Mouse (Mus musculus) layer of hippocampus, postnatal 14 days (tissue): ENCODE measurements around the gene 1700067K01Rik. TPM values are rescaled to one million over a fixed set of nuclear protein-coding genes. Genes with fewer than 3 reads are reported as not detected.

ENCODE experiments used
- DNase-seq, 2 experiments: peaks; one replicate each; pipeline ENCODE4 v3.0.0; 2021 to 2022; ENCODE audit warnings: low spot score in 2 of 2, mixed read lengths in 1 of 2
- long read RNA-seq, 2 experiments: library from polyadenylated mRNA; stranded (forward); transcript quantifications; one replicate each; pipeline ENCODE4 v2.0.0; 2021
- total RNA-seq, 2 experiments: library from RNA; stranded (reverse); gene quantifications; 2 replicates each; pipeline ENCODE4 v1.2.3; 2021

The 1700067K01Rik gene
- total RNA-seq = 1 to 10 TPM in 1 of 2 experiments, under 1 TPM in 1; 0.39 to 1.2 TPM
- long read RNA-seq, experiment 1, partial matches to known transcripts = 0 of 2 reads
- long read RNA-seq, experiment 1, other reads (novel, unspliced or antisense) = 2 of 2 reads
- long read RNA-seq, experiment 2, partial matches to known transcripts = 0 of 6 reads
- long read RNA-seq, experiment 2, other reads (novel, unspliced or antisense) = 6 of 6 reads

DNA sequence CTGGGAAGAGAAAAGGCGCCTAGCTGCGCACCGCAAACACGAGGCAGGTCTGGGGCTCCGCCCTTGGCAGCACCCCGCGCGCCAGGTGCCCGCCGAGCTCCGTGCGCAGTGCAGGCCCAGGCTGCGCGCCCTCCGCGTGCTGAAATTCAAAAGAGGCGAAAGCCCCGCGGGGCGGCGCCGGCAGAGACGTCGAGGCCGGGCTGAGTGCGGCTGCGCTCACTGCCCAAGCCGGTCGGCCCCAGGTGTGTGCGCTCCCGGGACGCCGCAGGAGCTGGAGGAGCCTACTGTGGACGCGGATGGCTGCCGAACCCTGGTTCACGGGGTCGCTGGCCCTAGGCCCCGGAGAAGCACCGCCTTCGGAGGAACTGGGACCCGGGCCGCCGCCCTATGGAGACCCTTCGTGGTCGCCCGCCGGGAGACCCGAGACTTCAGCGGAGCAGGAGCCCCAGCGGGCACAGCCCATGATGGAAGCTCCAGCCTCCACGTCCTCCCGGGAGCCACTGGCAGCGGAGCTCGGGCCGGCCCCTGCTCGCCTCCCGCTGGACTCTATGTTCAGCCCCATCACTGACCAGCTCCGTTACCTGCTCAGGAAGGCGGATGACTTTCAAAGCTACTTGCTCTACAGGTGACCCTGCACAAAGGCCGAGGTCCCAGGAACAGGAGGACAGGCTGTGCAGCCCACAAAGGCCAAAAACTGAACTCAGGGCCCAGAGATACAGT, at the start of gene 1700067K01Rik:
Gene 1700067K01Rik (plus strand): TSS at position 222 of the 720 bp plus-strand sequence.
- DNase-seq = no peak

DNA sequence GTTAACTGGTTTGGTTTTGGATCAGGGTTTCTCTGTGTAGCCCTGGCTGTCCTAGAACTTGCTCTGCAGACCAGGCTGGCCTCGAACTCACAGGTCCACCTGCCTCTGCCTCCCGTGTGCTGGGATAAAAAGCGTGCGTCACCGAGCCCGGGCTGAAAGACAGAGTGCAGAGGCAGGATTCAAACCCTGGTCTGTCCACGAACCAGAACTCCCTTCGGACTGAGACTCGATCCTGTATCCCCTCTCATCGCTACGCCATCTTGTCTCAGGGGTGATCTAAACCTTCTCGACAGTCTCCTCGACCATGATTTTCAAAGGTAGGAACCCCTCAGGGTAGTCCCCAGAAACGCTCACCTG, 46.6 kb upstream of the 1700067K01Rik start:
- DNase-seq = no peak

DNA sequence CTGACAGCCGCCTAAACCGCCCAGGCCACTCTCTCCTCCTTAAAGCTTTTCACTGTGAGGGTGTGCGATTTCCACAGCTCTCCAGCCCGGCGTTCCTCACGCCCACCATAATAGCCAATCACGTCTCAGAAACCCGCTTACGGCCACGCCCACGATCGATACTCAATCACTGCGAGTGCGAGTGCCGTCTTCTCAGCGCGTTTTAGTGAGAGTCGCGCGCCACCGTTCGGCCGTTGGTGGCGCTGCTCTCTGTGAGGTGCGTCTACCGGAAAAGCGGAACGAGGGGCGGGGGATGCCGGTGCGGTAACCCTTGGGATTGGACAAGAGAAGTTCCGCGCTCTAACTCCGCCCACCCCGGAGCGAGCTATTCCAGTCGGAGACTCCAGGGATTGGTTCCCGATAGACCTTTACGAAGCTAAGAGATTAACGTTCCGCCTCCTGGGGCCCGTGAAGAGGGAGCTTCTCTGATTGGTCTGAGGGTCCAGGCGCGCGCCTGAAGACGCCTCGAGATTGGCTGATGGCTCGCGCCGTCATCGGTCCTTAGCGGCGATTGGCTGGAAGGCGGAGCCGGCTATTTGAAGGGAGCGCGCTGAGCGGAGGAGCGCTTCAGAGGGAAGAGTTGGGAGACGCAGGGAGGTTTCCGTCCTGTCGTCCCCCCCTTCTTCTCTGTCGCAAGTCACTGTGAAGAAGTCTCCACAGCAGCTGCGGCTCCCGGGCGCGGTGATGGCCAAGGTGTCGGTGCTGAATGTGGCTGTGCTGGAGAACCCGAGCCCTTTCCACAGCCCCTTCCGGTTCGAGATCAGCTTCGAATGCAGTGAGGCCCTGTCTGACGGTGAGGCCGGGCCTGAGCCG, 46.0 kb upstream of the 1700067K01Rik start, which contains the start of the genes Gm10644 and Asf1b:
Gene Gm10644 (minus strand): TSS at position 100 of the 852 bp plus-strand sequence.
Gene Asf1b (plus strand): TSS at position 402 of the 852 bp plus-strand sequence.
- DNase-seq = peak; percentile 97 to 99

DNA sequence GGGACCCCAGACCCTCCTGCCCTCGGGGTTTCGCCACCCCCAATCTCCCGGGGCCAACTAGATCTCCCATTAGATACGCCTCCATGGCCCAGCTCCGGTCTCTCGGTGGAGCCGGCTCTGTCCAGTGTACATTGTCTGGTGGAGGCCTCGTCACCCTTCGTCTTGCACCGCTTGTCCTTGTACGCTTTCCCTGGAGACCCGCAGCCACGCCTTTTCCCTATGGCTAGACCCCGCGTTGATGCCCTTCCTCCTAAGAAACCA, 45.4 kb upstream of the 1700067K01Rik start:
- DNase-seq = no peak

DNA sequence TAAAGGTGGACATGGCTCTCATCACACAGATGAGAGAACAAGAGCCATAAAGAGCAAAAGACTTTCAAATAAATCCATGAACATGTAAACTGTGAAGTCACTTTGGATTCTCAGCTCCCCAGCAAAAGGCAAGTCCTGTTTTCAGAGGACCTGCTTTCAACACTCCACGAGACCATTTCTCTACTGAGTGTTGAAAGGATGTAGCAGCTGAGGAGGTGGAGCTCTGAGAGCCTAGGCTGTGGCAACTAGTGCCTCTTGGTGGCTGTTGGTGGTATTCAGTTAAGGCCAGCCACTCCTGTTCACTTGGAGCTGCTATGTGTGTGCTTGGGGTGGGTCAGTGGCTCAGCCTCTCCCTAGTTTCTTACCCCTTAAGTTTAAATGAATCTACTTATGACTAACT, 44.5 kb upstream of the 1700067K01Rik start:
- DNase-seq = no peak

DNA sequence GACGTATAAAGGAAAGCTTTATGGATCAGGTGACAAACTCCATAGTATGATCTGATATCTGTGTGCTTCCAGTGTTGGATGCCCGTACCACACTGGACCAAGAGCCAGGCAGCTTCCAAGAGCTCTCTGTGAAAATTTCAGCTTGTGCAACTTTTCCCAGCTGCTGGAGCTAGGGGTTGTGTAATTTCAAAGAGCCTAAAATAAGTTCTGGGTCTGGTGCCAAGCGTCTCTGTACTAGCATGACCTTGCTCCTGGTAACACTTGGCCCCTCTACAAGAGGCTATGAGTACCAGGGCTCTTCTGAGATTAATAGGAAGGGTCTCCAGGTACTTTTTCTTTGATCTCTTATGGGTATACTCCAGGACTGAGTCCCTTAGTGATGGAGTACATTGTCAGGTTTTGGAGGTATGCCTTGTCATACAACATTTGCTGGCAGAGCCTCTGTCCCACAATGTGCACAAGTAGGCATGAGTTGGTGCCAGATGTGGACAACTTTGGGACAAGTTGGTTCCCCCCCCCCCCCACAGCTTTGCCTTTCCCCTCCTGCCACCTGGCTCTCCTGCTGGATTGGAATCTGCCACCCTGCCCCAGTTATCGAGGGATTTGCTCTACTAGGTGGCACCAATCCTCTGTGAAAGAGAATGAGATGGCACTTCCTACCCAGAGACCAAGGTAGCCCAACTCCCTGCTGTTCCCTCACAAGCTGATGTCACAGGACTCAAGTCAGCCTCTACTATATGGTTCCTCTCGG, 37.1 kb upstream of the 1700067K01Rik start:
- no peak for DNase-seq

DNA sequence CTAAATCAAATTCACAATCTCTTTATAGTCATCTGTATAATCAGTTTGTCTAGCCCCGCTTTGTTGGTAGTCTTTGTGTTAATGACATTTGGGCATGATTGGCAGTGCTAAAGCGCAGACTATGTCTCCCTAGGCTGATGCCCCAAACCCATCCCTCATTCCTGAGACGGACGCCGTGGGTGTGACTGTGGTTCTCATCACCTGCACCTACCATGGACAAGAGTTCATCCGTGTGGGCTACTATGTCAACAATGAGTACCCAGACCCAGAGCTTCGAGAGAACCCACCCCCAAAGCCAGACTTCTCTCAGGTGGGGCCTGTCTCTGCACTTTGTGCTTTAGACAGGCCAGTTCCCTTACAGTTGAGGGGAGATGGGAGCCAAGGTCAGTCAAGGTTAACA, 33.6 kb upstream of the 1700067K01Rik start:
- no peak for DNase-seq

DNA sequence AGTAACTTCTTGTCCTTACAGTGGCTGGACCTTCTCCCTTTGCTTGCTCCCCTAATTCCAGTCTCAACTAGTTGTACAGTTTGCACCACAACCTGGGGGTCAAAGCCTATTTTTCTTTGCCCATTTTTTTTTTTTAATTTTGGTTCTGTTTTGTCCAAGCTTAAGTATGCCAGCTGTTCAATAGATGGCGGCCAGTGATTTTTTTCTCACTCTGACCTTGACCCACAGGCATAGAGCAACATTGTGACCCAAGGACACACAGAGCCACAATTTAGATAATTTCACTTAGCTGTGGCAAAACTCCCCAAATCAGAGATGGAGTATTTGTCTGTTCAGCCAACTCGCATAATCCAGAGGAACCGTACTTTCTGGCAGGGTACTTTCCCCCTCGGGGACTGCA, 30.2 kb upstream of the 1700067K01Rik start:
- no peak for DNase-seq

DNA sequence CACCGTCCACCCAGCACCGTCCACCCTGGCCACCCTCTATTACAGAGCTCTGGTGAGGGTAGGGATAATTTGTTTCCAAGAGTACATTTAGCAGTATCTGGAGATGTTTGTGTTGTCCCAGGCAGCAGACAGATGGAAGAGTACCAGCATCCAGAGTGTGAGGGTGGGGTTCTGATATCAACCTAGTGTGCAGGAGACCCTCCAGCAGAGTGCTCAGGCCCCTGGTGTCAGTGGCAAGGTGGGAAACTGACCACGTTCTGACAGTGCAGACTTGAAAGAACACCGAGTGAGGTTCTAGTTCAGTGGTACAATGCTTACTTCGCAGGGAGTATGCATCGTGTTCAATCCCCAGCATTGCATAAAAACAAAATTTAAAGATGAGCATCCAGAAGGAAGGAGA, 29.6 kb upstream of the 1700067K01Rik start:
- DNase-seq = no peak

DNA sequence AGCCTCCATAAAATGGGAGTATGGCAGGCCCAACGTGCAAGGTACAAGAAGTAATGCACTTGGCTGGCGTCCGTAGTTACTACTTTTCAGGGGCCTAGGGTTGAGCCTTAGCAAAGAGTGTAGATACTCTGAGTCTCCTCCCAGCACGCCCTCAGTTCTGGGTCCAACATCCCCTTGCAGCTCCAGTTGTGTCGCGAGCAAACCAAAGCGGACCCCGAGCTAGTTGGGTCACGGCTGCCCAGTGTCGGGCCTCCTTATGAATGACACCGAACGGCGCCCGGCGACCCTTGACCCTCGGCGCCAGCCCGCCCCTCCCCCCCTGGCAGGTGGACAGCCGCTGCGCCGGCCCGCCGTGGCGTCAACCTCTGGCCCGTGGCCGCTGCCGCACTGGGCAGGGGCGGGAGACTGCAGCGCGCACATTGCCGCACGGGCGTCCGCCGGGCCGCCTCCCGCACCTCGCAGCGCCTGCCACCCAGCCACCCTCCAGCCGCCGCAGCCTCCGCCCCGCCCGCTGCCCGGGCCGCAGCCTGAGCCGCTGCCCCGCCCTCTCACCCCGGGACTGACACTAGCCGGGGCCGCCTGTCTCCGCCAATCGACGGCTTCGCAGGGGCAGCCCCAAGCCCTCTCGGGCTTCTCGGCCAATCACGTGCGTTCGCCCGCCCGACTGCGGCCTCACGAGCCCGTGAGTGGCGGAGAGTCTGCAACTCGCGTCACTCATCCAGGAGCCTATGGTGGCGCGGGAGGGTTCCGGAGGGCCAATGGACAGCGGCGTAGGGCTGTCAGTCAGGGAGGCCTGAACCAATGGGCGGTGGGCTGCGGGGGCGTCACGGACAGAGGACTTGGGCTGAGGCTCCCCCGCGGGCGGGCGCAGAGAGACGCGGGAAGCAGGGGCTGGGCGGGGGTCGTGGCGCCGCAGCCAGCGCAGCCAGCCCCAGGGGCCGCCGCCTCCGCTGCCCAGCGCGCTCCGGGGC, 28.9 kb upstream of the 1700067K01Rik start, which contains the start of gene Prkaca:
Gene Prkaca (plus strand): TSS at position 844 of the 971 bp plus-strand sequence.
- peak; percentile 97 to 99 for DNase-seq

DNA sequence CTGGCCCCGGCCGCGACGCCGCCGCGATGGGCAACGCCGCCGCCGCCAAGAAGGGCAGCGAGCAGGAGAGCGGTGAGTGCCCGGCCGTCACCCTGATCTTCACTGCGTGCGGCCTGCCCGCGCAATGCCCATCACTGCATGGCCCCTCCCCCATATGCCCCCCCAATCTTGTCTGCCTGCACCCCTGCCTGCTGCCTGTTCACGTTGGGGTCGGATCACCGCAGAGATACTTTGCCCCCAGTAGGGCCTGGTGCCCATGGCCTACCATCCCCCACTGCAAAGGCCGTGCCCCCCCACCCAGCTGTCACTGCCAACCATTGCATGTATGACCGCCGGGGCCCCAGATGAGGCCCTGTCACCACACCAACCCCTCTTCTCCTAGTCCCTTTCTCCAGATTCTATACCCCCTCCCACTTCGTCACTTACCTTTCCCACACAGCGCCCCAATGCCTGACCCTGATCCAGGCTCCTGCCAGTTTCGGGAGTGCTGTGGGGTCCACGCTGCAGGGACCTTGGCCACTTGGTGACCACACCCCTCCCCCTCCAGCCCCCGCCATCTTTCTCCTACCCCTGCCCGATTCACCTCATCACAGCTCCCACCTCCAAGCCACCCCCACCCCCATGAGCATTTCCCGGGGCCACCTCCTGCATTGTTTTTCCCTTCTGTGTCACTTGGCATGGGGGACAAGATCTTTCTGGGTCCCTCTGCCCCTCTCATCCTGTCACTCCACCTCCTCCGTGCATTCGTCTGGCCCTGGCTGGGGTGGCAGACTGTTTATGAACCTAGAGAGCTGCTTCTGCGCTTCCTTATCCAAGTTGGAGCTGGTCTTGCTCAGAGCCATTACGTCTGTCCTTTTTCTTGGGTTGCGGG, 27.9 kb upstream of the 1700067K01Rik start:
- DNase-seq = no peak

DNA sequence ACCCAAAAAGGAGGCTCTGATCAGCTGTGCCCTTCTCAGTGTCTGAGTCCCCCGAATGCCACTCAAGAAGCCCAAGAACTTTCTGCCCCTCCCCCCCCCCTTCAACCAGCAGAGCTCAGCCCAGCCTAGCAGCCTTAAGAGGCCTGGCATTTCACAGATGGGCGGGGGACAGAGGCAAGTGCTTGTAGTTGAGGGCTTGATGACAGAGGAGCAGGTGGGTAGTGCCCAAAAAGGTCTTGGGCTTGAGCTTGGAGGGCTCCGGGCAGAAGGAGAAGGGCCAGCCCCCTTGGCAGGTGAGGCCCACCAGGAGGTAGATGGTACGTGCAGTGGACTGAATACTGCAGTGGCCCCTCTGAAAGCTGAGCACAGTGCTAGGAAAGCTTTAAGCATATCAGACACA, 26.8 kb upstream of the 1700067K01Rik start:
- no peak for DNase-seq

DNA sequence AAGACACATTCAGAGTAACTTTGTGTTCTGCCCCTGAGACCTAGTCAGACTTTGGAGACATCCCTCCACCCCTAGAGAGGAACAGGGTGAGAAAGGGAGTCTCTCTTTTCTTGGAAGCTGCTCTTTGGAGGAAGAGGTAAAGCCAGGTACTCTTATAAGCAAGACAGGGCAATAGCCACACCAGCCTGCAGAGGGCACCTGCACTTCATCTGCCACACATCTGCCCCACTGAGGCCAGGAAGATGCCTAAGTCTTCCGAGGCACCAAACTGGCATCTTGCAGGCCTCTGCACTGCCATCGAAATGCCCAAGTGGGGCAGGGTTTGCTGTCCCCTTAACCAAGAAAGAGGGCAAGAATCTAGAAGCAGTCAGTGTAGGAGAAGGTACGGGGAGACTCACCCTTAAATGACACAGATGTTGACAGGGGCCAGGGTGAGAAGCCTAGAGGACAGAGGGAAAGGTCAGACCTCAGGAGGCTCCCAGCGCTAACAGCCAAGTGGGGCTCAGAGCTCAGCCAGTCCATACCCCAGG, 25.1 kb upstream of the 1700067K01Rik start:
- DNase-seq = no peak

DNA sequence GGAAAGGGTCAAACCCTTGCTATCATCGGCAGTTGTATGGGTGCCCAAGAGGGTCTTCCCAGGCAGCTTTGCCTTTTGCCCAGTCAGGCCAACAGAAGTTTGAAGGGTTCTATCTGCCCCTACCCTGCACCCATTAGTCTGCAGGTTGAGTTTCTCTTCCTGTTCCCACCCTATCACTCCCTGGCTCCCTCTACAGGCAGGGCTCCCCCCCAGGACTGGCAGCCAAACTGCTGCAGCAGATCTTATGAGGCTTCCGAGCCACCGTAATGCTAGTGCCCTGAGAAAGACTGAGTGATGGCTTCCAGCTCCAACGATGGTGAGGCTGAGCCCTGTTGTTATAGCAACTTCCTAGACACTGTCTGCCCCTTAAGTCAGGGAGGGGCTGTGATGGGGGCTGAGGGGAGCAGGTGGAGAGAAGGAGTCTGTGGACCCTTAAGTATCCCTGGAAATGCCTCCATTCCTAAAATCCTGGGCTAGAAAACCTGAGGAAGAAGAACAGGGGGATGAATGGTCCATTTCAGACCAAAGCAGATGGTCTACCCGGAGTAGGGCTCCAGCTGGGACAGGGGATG, 24.4 kb upstream of the 1700067K01Rik start:
- DNase-seq = no peak

DNA sequence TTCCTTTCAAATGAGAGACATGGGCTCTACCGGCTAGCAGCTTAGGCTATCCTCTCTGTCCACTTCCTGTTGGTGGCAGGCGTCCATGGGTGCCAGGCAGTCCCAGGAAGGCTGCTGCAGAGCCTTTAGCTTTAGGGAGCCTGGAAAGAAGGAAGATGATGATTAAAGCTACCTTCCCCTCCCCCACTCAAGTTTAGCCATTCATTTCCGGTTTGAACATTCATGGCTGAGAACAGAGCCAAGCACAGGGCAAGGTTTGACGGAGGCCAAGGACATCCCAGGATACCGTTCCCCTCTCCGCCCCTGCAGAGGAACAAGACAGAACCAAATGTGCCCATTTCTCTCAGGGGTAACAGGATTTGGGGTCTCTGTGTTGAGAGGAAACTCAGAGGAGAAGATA, 23.7 kb upstream of the 1700067K01Rik start:
- no peak for DNase-seq

DNA sequence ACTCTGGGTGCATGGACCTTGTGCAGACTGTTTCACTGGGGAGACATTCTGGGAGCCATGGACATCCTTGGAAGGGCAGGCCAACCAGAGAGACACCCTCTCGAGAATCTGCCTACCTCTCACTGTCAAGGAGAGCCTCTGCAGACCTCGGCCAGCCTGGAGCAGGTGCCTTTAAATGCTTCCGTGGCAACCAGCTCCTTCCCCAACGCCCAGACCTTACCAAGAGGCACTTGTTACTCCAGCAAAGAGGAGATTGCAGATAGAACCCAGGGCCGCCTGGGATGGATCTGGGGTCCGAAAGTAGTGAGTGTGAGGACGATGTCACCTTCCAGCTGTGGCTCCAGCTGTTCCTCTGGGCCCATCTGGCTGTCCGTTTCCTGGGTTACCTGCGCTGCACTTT, 23.1 kb upstream of the 1700067K01Rik start:
- DNase-seq = no peak

DNA sequence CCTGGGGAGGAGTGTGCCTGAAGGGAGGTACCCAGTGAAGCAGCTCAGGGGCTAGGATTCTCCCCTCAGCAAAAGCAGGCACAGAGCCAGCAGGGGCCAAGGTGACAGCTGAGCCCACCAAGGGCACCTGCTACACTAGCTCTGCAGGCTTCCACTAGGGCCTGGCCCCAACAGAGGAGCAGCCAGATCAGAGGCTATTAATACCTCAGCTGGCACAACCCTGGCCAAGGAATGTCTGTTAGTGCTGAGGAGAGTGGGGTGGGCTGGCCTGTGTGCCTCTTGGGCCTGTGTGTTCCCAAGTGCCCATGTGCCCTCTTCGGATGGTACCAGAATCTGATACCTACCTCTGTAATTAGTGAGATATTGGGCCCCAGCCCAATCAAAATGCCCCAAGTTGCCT, 21.1 kb upstream of the 1700067K01Rik start:
- no peak for DNase-seq

DNA sequence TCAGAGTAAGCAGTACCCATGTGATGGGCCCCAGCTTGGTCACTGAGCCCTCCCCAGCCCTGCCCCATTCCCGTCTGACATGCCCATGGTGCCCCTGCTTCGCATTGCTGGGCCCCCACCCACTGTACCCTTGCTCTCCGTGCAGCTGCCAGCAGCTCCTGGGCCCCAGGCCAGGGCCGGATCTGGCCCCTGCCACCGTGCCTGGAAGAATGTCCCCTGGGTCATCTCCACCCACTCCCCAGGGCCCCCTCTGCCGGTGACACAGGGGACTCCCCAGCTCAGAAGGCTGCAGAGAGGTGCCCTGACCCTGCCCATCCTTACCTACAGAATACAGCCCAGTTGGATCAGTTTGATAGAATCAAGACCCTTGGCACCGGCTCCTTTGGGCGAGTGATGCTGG, 20.5 kb upstream of the 1700067K01Rik start:
- no peak for DNase-seq

DNA sequence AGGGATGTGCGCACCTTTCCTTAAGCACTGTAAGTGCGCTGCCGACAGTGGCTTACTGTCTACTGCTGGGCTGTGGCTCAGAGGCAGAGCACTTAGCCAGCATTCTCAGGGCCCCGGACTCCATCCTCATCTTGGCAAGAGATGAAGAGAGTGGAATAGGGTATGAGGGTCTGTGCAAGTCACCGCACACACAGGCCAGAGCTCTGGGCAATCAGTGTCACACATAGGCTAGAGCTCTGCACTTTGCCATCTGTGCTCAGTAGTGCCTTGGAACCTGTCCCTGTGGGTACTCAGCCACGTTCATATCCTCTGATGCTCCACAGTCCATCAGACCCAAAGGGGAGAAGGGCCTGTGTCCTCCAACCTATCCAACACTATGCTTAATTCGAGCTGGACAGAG, 19.8 kb upstream of the 1700067K01Rik start:
- no peak for DNase-seq
